Mouse (Mus musculus) midbrain, postnatal 0 days (tissue): Measurements from ENCODE around the gene Gse1. TPM values are rescaled to one million over a fixed set of nuclear protein-coding genes. Genes with fewer than 3 reads are reported as not detected.
A peak's percentile ranks its signal among the peaks of the same experiment; 100 is the strongest.
"Not testable (repeated sequence)": the region's sequence is repeated elsewhere in the genome, so short reads cannot be mapped to it uniquely, and the experiment has no call there.

Experiments
- ATAC-seq: fragments of 200-750 bp; cut with Nextera tagmentation; 2 replicates; pipeline ENCODE4 v1.8.0; 2017; ENCODE audit warnings: moderate number of reproducible peaks, mild to moderate bottlenecking, moderate TSS enrichment, moderate library complexity; ENCODE audit not compliant: low FRiP score
- DNase-seq: peaks from one replicate; pipeline ENCODE4 v3.0.0-alpha.2; 2015; ENCODE audit warnings: low spot score
- H3K27ac ChIP-seq: fragments of 300-500 bp; sonication (generic); 2 replicates; pipeline ENCODE4 v1.5.1; 2014; ENCODE audit warnings: low read depth, mild to moderate bottlenecking, low read length, mixed read lengths
- H3K27me3 ChIP-seq: fragments of 300-500 bp; sonication (generic); 2 replicates; pipeline ENCODE4 v1.6.1; 2014; ENCODE audit warnings: low read length, control low read depth, mixed read lengths; ENCODE audit not compliant: insufficient read depth
- H3K36me3 ChIP-seq: fragments of 300-500 bp; sonication (generic); 2 replicates; pipeline ENCODE4 v1.6.1; 2014; ENCODE audit warnings: low read length, control low read depth, mixed read lengths; ENCODE audit not compliant: insufficient read depth
- H3K4me1 ChIP-seq: fragments of 300-500 bp; sonication (generic); 2 replicates; pipeline ENCODE4 v1.6.1; 2014; ENCODE audit warnings: mild to moderate bottlenecking, control low read depth, antibody characterized with exemption, low read length, mixed read lengths; ENCODE audit not compliant: insufficient read depth
- H3K4me2 ChIP-seq: fragments of 300-500 bp; sonication (generic); 2 replicates; pipeline ENCODE4 v1.6.1; 2014; ENCODE audit warnings: low read depth, mild to moderate bottlenecking, low read length, mixed read lengths; ENCODE audit not compliant: poor library complexity, severe bottlenecking
- H3K4me3 ChIP-seq: fragments of 300-500 bp; sonication (generic); 2 replicates; pipeline ENCODE4 v1.5.1; 2014; ENCODE audit warnings: low read depth, mild to moderate bottlenecking, low read length, moderate library complexity
- H3K9ac ChIP-seq: fragments of 300-500 bp; sonication (generic); replicated peaks from 2 replicates; pipeline ENCODE4 v1.6.1; 2014; ENCODE audit warnings: mild to moderate bottlenecking, low read length, moderate library complexity, mixed read lengths; ENCODE audit not compliant: poor library complexity, severe bottlenecking
- H3K9me3 ChIP-seq: fragments of 300-500 bp; sonication (generic); 2 replicates; pipeline ENCODE4 v1.6.1; 2016; ENCODE audit warnings: low read length, control low read depth
- CTCF ChIP-seq: IDR thresholded peaks from 2 replicates; pipeline ENCODE4 v1.5.1; 2016; ENCODE audit warnings: antibody characterized with exemption, mild to moderate bottlenecking
- WGBS: fragments of 180-500 bp; shearing (Covaris S2); extraction: QIAGEN DNeasy Blood & Tissue Kit; methylation state at CpG from one replicate; pipeline ENCODE4 v1.1.7; 2014; 5-methylcytosine and 5-hydroxymethylcytosine counted together
- polyA plus RNA-seq: library from polyadenylated mRNA; unstranded; fragments of >200 nt; fragmentation: Nextera tagmentation; extraction: Ambion mirVana; gene quantifications from 2 replicates; pipeline ENCODE4 v1.2.1, GENCODE M21; 2015
- total RNA-seq: library from RNA; depleted of rRNA; stranded (reverse); fragments of >200 nt; gene quantifications from 2 replicates; pipeline ENCODE4 v1.2.3, GENCODE M21; 2014

Gene Gse1
- total and polyA plus RNA-seq, 2 experiments from 2014 or later = 12.4 to 51.3 TPM

- 79% methylated on average over 6 of the region's 6 CpGs for WGBS
- no peak for ATAC-seq
- Histone ChIP-seq H3K27ac (no peak overlapping the region), H3K9ac (no peak overlapping the region), H3K4me3 (no peak overlapping the region), H3K9me3 (no peaks in the 10 kb centered on the region), H3K27me3 (no peaks in the 10 kb centered on the region), H3K4me2 (no peak overlapping the region), H3K36me3 (no peaks in the 10 kb centered on the region), H3K4me1 (no peaks in the 10 kb centered on the region)
- no peak for DNase-seq
- TF ChIP-seq CTCF = no peak
Measured at GRCm38 (mm10) chr8:120366840-120367239, 138.6 kb downstream of the Gse1 start.

GRCm38 (mm10) chr8:120368191-120368590, 139.9 kb downstream of the Gse1 start:
- WGBS = 72% methylated on average over 1 of the region's 1 CpGs
- ATAC-seq, H3K27ac ChIP-seq: not testable (repeated sequence)

GRCm38 (mm10) chr8:120368814-120369649, 140.8 kb downstream of the Gse1 start:
- H3K27ac ChIP-seq = no peak overlapping the region
- H3K9me3 ChIP-seq = no peaks in the 10 kb centered on the region
- DNase-seq (peak; percentile 93), ATAC-seq (peak; percentile 80)
- 34% methylated on average over 11 of the region's 11 CpGs for WGBS
- H3K36me3 ChIP-seq = no peaks in the 10 kb centered on the region
- H3K27me3 ChIP-seq = no peaks in the 10 kb centered on the region
- no peak overlapping the region for H3K4me3 ChIP-seq
- TF ChIP-seq CTCF = peak; percentile 49
- no peak overlapping the region for H3K9ac ChIP-seq
- H3K4me2 ChIP-seq = no peak overlapping the region
- H3K4me1 ChIP-seq = no peaks in the 10 kb centered on the region

More at GRCm38 (mm10) chr8:120368191-120368590, 139.9 kb downstream of the Gse1 start:
- H3K9ac ChIP-seq, H3K27me3 ChIP-seq, H3K36me3 ChIP-seq, H3K4me2 ChIP-seq, DNase-seq, H3K4me3 ChIP-seq, H3K9me3 ChIP-seq, H3K4me1 ChIP-seq: not testable (repeated sequence)

- H3K4me3 ChIP-seq = no peak overlapping the region
- H3K4me2 ChIP-seq = no peak overlapping the region
- no peaks in the 10 kb centered on the region for H3K27me3 ChIP-seq
- no peaks in the 10 kb centered on the region for H3K9me3 ChIP-seq
- no peak overlapping the region for H3K27ac ChIP-seq
- H3K4me1 ChIP-seq = peaks cover 4% of the 10 kb centered on the region; the same call in 1 of the 2 replicates
- no peak for TF ChIP-seq CTCF
- no peak overlapping the region for H3K9ac ChIP-seq
- no peaks in the 10 kb centered on the region for H3K36me3 ChIP-seq
- DNase-seq (no peak), ATAC-seq (no peak)
- WGBS = 69% methylated on average over 7 of the region's 7 CpGs
Measured at GRCm38 (mm10) chr8:120369956-120370355, 141.7 kb downstream of the Gse1 start.

GRCm38 (mm10) chr8:120370461-120370860, 142.2 kb downstream of the Gse1 start:
- no peak overlapping the region for H3K9ac ChIP-seq
- H3K9me3 ChIP-seq = no peaks in the 10 kb centered on the region
- no peak overlapping the region for H3K4me3 ChIP-seq
- DNase-seq (no peak), ATAC-seq (no peak)
- 71% methylated on average over 4 of the region's 4 CpGs for WGBS
- no peak overlapping the region for H3K4me2 ChIP-seq
- H3K27ac ChIP-seq = no peak overlapping the region
- TF ChIP-seq CTCF = peak; percentile 51
- peaks cover 4% of the 10 kb centered on the region; the same call in 1 of the 2 replicates for H3K4me1 ChIP-seq
- H3K36me3 ChIP-seq = no peaks in the 10 kb centered on the region
- no peaks in the 10 kb centered on the region for H3K27me3 ChIP-seq

GRCm38 (mm10) chr8:120371146-120371545, 142.9 kb downstream of the Gse1 start:
- H3K4me2 ChIP-seq = no peak overlapping the region
- no peaks in the 10 kb centered on the region for H3K27me3 ChIP-seq
- ATAC-seq (no peak), DNase-seq (no peak)
- H3K27ac ChIP-seq = no peak overlapping the region
- H3K9me3 ChIP-seq = no peaks in the 10 kb centered on the region
- no peak for TF ChIP-seq CTCF
- WGBS = 81% methylated on average over 5 of the region's 5 CpGs
- no peak overlapping the region for H3K9ac ChIP-seq
- H3K4me1 ChIP-seq = peaks cover 4% of the 10 kb centered on the region; the same call in 1 of the 2 replicates
- no peaks in the 10 kb centered on the region for H3K36me3 ChIP-seq
- H3K4me3 ChIP-seq = no peak overlapping the region
